Mouse (Mus musculus) heart, adult 11 months (tissue): ENCODE measurements around the gene Bcl2l15.
"Not testable (repeated sequence)": the region's sequence is repeated elsewhere in the genome, so short reads cannot be mapped to it uniquely, and the experiment has no call there.

Source experiments
- DNase-seq: peaks from one replicate; pipeline ENCODE4 v3.0.0; 2022

Bcl2l15 gene

GRCm38 (mm10) chr3:103832426-103832825 is at the start of gene Bcl2l15:
Bcl2l15 (plus strand) TSS chr3:103832601.
- no peak for DNase-seq

DNA sequence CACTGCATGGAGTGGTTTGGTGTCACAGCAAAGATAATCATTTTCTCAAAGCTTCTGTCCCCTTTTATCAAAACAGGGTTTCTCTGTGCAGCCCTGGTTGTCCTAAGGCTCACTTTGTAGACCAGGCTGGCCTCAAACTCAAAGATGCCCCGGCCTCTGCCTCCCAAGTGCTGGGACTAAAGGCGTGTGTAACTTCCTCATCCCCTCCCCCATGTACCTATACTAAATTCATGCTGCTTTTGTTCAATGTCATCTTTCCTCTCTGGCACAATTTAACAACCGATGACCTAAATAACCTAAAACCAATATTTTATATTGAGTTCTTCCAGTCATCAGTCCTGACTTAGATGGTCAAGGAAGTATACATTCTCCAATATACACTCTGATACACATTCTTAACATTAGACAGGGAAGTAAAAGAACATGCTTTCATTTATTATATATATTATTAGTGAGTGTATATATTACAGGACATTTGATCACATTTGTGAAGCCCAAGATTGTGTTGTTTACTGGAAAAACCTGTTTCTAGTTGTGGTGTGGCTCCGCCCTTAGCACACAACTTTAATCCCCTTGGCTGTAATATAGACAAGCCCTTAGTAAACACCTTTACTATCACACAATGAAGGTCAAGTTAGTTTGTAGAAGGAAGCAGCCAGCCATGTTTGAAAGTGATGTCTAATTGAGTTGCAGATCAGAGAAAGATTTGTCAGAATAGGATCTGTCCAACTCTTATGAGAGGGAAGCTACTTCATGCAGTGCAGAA is 49.4 kb upstream of the Bcl2l15 start:
- peak; percentile 43 for DNase-seq

DNA sequence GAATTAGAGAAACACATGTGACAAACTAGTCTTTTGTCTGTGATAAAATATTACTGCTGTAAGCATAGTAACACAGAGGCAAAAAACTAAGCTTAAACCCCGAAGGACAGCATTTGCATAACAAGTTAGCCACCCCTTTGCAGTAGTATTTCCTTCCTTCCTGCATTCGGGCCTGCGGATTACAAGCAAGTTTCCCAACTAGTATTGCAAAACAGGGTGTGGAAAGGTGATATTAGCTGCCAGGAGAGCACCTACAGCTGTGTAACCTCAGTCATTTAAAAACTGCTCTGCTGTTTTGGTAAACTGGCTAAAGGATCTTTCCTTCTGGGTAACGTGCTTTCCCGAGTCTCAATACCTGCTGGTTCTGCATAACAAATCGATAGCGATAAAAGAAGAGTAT is 45.2 kb upstream of the Bcl2l15 start:
- peak; percentile 89 for DNase-seq

DNA sequence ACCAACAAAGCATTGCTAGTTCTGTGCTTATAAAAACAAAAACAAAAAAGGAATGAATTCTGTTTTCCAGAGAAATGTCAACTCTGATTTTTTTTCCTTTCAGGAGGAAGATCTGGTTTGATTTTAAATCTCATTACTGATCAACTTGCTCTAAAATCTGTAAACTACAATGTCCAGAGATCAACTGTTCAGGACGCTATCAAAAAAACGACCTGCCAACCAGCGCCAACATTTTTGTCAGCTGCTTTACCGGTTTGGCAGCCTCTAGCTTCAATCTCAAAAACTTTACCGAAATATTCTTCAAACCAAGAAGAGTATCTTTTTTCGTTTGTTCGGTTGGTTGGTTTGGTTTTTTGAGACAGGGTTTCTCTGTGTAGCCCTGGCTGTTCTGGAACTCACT is 43.3 kb upstream of the Bcl2l15 start:
- DNase-seq = no peak

GRCm38 (mm10) chr3:103789891-103790345 is 42.5 kb upstream of the Bcl2l15 start:
- peak; percentile 97 for DNase-seq

DNA sequence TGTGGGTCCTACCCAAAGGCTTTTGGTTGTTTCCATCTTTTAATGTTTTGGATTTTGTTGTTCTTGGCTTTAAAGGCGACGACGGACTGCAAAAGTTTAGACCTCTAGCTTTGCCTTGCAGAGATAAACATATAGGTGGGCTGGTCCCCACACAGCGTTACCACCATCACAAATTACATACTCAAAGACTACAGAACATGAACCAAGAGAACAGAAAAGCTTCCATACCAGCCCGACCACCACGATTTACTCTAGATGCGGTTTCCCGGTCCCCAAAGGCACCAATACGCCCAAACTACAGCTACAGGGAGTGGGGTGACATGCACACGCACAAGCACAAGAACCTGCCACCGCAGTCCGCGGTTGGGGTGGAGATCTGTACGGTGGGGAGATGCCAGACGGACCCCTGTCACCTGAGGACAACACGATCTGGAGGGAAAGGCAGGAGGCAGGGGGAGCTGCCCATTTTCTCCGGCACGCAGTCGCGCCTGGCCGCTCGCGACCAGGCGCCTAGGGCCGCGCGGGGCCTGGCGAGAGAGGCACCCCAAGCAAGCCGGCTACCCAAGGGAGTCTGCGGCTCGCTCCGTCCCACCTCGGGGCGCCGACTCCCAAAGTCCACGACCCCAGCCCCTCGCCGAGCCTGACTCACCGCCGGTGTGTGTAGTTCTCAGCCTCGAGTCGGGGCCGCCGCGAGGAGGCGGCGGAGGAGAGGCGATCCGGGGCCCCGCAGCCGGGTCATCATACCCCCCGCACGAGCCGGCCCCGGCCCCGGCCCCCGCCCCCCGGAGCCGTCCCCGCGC is 41.9 kb upstream of the Bcl2l15 start:
- peak; percentile 94 for DNase-seq

- DNase-seq = peak; percentile 100
Observed at GRCm38 (mm10) chr3:103791230-103792110, 40.9 kb upstream of the Bcl2l15 start, which contains the start of gene Hipk1. Hipk1 (minus strand) TSS chr3:103791563.

- peak; percentile 86 for DNase-seq
Observed at GRCm38 (mm10) chr3:103792111-103792406, 40.3 kb upstream of the Bcl2l15 start.

- peak; percentile 96 for DNase-seq
Observed at GRCm38 (mm10) chr3:103792566-103792965, 39.8 kb upstream of the Bcl2l15 start.

- DNase-seq = peak; percentile 18
Observed at GRCm38 (mm10) chr3:103796389-103796788, 36.0 kb upstream of the Bcl2l15 start.

DNA sequence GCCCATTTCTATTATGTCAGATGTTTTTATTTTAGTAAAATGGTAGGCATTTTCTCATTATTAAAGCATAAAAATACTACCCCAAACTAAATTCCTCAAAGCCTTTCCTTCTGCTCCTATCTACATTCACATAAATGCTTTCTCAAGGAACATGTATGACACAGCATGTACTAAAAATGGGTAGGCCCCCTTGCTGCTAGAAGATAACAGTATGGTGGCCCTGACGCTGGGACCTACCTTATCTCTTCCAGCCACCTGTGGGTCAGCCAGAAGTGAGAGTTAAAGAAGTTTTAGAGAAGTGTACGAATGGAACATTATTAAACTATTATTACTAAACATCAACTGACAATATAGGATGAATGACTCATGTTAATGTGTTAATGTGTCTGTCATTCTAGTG is 32.9 kb upstream of the Bcl2l15 start:
- peak; percentile 78 for DNase-seq

DNA sequence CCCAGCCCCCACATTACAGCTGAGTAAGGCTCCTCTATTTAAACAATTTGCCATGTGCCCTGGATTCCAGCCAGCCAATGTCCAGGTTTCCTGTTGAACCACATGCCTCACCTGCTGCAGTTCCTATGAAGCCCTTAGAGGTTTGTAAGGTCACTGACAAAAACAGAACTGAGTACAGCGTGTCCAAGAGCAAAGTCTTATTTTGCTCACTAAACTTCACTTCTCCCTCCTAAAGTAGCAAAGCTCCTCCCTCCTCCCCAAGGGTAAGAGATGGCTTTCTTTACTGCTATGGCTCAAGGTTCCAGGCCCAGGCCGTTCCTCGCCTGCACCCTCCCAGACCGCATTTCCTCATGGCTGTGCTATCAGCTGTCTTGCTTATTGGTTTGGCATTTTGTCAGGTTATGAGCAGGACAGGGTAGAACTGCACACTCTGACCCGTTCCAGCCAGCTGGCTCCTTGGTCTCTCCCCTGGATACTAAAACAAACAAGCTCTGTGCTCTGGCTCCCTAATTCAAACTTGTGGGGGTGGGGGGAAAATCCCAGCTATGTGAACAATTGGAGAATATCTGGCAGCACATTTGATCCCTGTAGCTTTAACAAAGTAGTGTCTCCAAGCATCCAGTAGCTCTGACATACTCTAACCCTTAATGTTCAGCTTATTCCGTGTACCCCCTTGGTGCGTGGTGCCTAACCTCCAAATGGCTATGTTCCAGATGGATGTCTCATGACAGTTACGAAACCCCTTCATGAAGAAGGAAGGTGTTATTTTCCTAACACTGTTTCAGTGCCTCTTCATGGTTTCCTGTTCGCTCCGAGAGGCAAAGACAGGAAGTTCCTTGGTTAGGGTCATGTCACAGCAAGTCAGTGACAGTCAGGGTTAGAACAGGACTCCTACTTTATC is 30.5 kb upstream of the Bcl2l15 start:
- peak; percentile 100 for DNase-seq

DNA sequence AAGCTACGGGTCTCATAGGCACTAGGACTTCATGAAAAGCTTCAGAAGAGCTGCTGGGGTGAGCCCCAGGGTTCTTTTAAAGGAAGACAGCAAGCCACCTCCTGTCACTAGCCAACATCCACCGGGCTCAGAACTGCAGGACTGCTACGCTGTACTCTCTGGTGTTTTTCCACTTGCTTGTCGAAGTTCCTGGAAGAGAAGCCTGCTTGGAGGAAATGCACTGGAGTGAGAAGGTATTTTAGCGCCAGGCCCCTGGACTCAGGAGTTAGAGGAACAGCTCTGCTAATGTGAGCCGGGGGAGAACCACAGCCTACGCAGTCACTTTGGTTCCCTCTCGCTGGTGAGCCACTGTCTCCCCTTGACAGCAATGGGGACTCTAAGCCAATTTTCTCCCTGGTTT is 29.5 kb upstream of the Bcl2l15 start:
- DNase-seq = peak; percentile 94

- DNase-seq = peak; percentile 42
Observed at GRCm38 (mm10) chr3:103805671-103806070, 26.7 kb upstream of the Bcl2l15 start.

DNA sequence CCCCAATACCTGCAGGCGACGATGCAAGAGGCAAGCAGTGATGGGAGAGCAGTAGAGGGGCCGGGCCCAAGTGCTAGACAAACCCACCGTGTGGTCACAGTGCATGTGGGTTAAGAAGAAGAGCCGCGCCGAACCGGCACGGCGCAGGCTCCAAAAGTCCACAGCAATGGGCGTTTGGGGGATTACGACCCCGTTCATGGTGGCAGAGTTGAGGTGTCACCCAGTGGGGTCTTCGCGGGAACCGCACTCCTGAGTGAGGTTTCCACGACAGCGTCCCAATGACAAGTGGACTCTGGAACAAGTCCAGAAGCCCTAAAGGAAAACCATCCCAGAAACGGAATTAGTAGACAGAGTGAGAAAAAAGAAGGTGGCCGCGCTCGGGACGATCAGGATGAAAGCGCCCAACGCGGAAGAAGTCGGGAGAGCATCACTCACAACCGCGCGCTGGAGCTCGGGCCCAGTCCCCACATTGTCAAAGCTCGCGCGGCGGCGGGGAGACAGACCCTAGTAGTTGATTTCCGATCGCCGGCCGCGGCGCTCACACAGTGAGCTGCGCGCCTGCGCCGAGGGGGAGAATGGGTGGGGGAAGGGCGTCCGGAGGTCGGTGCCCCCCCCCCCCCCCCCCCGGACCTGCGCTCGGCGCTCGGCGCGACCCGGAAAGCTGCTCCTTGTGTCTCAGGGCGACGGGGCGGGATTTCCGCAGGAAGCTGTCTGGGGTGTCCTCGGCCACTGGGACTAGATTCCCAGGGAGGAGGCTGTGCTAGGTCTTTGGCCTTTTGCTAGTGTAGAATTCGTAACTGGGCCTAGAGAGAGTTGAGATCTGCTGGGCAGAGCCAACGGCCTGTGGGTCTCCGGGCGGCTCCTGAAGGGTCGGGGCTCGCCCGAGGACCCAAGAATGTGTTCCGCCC is 23.3 kb upstream of the Bcl2l15 start, which contains the start of the genes Dclre1b, Ap4b1 and Gm43064:
TSS of gene Dclre1b (minus strand) at position 554 of the 908 bp plus-strand sequence.
TSS of gene Ap4b1 (plus strand) at position 630 of the 908 bp plus-strand sequence.
TSS of gene Gm43064 (plus strand) at position 683 of the 908 bp plus-strand sequence.
- DNase-seq = peak; percentile 99

GRCm38 (mm10) chr3:103809799-103810150 is 22.6 kb upstream of the Bcl2l15 start:
- DNase-seq = no peak

- DNase-seq = no peak
Observed at GRCm38 (mm10) chr3:103810967-103811366, 21.4 kb upstream of the Bcl2l15 start.

GRCm38 (mm10) chr3:103827548-103827947 is 4.9 kb upstream of the Bcl2l15 start:
- no peak for DNase-seq

GRCm38 (mm10) chr3:103829036-103829435 is 3.4 kb upstream of the Bcl2l15 start:
- DNase-seq = no peak

GRCm38 (mm10) chr3:103830681-103831080 is 1.7 kb upstream of the Bcl2l15 start:
- DNase-seq = not testable (repeated sequence)

GRCm38 (mm10) chr3:103831146-103831545 is 1.3 kb upstream of the Bcl2l15 start:
- no peak for DNase-seq
